Mouse (Mus musculus) liver, embryonic 14.5 days (tissue): ENCODE results near the gene Sardh.

Experiments used
- CTCF ChIP-seq: IDR thresholded peaks from 2 replicates; pipeline ENCODE4 v1.5.1; 2016; ENCODE audit warnings: antibody characterized with exemption, low read depth, control low read depth
- EP300 ChIP-seq: IDR thresholded peaks from 2 replicates; pipeline ENCODE4 v1.6.1; 2016; ENCODE audit warnings: antibody characterized with exemption, low read depth

GRCm38 (mm10) chr2:27209816-27210215 is 38.3 kb downstream of the Sardh start:
- TF ChIP-seq CTCF, result no peak
- no peak for TF ChIP-seq EP300
